Mouse (Mus musculus) adrenal gland (tissue): Measurements from ENCODE around the gene Dyrk1a.

Experiments used
- intact Hi-C: fragments of 180-260 bp; cut with DNase I; formaldehyde crosslinking; loops from one replicate; pipeline ENCODE4 v1.15.1; 2025
- long read RNA-seq, 2 experiments: library from polyadenylated mRNA; unstranded; transcript quantifications; one replicate each; pipeline ENCODE4 v2.0.0; 2020; ENCODE audit warnings: borderline replicate concordance in 1 of 2; ENCODE audit not compliant: insufficient replicate concordance in 1 of 2

Dyrk1a gene
- long read RNA-seq, experiment 1, partial matches to known transcripts = 1 of 13 reads
- long read RNA-seq, experiment 1, other reads (novel, unspliced or antisense) = 12 of 13 reads
- long read RNA-seq, experiment 2, partial matches to known transcripts = 2 of 11 reads
- long read RNA-seq, experiment 2, other reads (novel, unspliced or antisense) = 9 of 11 reads

DNA sequence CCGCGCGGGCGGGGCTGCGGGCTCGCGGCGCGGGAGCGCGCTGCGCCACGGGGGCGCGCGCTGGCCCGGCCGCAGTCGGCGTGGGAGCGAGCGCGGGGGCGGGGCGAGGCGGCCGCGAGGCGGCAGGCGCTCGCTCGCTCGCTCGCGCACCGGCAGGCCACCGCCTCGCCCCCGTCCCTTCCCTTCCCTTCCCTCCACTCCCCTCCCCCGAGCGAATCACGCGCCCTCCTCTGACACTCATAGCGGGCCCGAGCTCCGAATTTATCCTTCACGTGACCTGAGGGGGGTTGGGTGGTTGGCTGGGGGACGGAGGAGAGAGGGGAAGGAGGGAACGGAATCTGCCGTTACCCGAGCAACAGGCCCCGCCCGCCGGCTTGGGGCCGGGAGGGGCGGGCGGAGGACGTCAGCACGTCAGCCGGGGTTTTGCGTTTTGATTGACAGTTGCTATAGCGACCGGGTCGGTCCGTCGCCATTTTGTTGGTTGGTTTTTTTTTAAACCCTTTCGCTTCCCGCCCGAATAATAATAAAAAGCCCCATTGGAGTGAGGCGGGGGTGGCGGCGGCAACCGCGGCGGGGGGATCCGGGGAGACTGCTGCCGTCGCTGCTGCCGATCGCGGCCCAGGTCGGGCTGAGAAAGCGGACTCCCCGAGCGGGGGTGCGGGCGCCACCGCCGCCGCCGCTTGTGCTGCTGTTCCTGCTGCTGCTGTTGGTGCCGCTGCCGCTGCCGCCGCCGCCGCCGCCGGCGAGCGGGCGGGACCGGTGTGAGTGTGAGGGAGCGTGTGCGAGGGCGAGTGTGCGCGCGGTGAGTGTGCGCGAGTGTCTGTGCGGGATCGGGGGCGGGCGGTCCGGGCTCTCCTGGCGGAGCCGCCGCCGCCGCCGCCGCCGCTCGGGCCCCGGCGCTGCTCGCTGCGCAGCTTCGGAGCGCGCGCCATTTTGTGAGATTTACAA, at the start of gene Dyrk1a:
Dyrk1a (plus strand) TSS at position 782 of the 948 bp plus-strand sequence.
- intact Hi-C loops = loop anchor here (2.0 to 5.0 kb wide), 2 partner anchors 39 to 48 kb away; no protein-coding TSS in a partner anchor

- intact Hi-C loops = loop anchor here (10.0 kb wide), 1 partner anchor 191 kb away; no protein-coding TSS in a partner anchor
These were observed 46.0 kb upstream of the Dyrk1a start for GRCm38 (mm10) chr16:94523594-94524377.

- intact Hi-C loops = loop anchor here (10.0 kb wide), 1 partner anchor 190 kb away; no protein-coding TSS in a partner anchor
These were observed 45.1 kb upstream of the Dyrk1a start for GRCm38 (mm10) chr16:94524691-94525090.

- intact Hi-C loops = loop anchor here (10.0 kb wide), 1 partner anchor 189 kb away; no protein-coding TSS in a partner anchor
These were observed 43.9 kb upstream of the Dyrk1a start for GRCm38 (mm10) chr16:94525955-94526343.

DNA sequence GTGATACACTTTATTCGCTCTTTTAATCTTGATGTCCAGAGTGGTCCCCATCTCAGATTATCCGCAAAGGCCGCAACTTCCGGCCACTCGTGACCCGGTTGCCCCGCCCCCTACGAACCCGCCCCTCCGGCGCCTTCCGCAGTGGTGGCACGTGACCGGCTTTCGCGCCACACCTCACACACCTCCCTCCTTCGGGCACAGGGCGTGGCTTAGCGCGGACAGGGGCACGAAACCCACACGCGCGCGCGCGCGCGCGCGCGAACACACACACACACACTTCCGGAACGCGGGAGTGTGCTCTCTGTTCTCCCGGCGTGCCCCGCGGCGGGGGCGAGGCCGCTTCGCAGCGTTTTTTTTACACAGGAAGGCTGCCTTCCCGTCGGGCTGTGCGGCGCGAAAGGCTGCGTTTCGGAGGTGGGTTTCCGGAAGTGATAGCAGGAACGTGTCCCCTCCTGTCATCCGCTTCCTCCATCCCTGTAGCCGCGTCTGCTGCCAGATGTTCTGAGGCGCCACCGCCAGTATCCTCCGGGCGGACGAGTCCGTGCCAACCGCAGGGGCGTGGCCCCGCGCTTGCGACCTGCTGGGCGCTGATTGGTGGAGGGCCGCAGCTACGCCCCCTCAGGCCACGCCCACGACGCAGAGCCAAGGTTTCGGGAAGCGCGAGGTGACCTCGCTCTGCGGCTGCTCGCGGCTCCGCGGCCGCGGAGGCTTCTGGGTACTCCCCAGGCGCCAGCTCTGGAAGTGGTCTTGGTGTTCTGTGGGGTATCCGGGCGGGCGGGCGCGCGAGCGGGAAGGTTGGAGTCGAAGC, 43.3 kb upstream of the Dyrk1a start, which contains the start of gene Vps26c:
Vps26c (minus strand) TSS at position 487 of the 808 bp plus-strand sequence.
- intact Hi-C loops = loop anchor here (10.0 kb wide), 1 partner anchor 188 kb away; no protein-coding TSS in a partner anchor

DNA sequence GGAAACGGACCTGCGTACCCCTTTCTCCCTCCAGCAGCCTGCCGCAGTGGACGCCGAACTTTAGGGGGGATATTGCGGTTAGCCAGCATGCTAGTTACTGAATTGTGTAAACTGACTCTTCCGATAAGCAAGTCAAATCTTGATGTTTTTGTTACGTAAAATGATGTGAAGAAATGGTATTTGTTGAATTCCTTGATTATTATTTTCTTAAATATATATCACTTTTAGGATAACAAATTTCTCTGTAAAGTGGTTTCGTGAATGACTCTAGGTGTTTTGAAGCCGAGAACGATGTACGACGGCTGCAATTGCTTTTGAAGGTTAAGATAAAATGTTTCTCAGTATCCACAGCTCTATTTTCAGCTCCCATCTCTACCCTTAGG, 42.7 kb upstream of the Dyrk1a start:
- intact Hi-C loops = loop anchor here (10.0 kb wide), 1 partner anchor 188 kb away; no protein-coding TSS in a partner anchor

DNA sequence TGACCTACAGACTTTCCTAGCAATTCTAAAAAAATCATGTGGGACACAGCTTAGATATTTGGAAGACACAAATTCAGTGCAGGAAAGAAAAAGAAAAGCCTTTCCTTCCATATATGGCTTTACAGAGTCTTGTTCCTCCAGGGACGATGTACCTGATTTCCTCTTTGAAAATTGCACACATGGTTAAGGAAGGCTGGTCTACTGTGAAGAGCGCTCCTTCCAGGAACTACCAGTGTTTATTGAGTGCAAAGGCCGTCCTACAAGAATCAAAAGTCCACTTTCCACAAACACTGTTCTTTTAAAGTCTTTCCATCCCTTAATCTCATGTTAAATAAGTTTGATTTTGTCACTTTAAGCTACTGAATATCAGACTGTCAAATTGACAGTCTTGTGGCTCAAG, 42.3 kb upstream of the Dyrk1a start:
- intact Hi-C loops = loop anchor here (10.0 kb wide), 1 partner anchor 187 kb away; no protein-coding TSS in a partner anchor

DNA sequence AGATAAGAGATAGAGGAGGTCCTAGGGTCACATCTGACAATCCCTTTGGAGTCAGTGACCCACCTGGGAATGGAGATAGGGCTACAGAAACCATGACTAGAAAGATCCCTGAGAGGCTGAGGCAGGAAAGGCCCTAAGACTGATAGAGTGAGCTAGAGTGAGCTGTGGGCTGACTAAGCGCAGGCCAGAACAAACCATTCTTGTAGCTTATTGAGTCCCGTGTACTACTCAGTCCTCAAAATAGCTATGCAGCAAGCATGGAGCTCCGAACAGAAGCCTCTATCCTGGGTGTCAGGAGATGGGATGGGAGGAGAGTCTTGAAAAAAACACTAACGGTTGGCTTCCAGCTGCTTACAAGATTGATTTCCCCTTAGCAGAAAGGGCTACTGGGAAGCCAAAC, 38.5 kb upstream of the Dyrk1a start:
- intact Hi-C loops = loop anchor here (2.0 kb wide), 1 partner anchor 38 kb away; no protein-coding TSS in a partner anchor

DNA sequence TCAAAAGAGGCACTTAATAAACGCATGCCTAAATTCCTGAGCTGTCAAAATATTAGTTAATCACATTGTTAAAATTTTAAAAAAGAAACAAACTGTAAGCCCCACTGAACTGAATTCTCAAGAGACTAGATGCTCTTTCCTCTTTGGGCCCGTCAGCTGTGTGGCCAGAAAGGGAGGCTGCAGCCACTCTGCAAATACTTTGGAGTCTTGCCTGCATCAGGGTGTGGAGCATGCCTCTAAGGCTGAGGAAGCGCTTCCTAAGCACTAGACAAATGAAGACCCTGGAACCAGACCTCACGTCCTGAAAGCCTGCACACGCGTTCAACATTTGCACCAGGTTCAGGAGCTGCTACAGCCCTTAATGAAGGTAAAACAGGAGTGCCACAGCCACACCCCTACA, 36.1 kb upstream of the Dyrk1a start:
- intact Hi-C loops = no loop called here

GRCm38 (mm10) chr16:94535716-94536115, 34.1 kb upstream of the Dyrk1a start:
- intact Hi-C loops = no loop called here

GRCm38 (mm10) chr16:94536417-94537158, 33.2 kb upstream of the Dyrk1a start:
- intact Hi-C loops = no loop called here

- intact Hi-C loops = no loop called here
These were observed 32.7 kb upstream of the Dyrk1a start for GRCm38 (mm10) chr16:94537159-94537527.

DNA sequence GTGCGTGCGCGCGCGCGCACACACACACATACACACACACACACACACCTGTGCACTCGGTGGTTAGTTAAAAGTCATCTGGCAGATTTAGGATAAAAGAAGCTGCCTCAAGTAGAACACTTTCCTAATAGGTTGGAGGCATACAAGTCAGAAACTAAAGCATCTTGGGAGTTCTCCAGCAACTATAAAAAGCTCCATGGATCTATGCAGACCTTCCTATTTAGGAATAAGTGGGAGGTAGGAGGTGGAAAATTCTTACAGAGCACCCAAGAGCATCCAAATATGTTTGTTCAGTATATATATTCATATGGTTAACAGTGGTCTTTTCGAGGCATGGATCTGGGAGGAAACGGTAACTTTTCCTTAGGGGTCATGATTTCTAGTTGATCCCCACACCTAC, 29.7 kb upstream of the Dyrk1a start:
- intact Hi-C loops = no loop called here

GRCm38 (mm10) chr16:94542898-94543297, 26.9 kb upstream of the Dyrk1a start:
- intact Hi-C loops = no loop called here

- intact Hi-C loops = no loop called here
These were observed 25.2 kb upstream of the Dyrk1a start for GRCm38 (mm10) chr16:94544540-94545105.

GRCm38 (mm10) chr16:94545781-94546562, 23.8 kb upstream of the Dyrk1a start:
- intact Hi-C loops = no loop called here

DNA sequence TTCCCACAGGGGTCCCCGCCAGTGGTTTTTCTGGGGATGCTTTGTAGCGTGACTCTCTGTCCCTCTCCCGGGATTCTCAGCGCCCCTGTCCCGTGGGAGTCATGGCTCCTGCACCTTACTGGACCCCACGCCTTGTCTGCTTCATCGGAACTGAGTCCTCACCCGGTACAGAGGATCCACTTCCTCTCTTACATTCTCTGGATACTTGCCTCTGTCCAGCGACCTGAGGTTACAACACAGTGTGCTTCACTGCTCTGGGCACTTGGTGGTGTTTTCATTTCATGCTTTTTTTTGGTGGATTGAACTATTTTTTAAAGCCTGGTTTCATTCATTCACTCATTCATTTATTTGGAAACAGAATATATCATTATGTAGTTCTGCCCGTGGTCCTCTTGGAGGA, 20.0 kb upstream of the Dyrk1a start:
- intact Hi-C loops = no loop called here

DNA sequence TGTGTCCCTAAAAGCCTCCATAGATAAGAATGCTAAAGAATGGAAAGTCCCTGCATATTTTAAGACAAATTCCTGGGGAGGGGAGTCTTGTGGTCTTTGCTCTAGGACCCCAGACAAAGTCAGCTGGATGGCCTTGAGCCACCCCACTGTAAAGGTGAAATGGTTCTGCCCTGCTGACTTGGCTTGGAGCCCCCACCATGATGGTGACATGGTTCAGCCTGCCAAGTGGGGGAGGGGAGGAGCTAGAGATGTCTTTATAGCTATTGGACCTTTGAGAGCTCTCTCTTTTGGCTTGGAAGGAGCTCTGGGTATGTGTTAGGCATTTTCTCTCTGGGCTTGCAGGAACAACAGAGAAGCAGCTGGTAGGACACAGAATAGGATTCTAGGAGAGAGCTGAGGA, 17.9 kb upstream of the Dyrk1a start:
- intact Hi-C loops = no loop called here
